Mouse (Mus musculus) kidney, postnatal 0 days (tissue): ENCODE data around the gene Zswim9. TPM values are rescaled to one million over a fixed set of nuclear protein-coding genes. Genes with fewer than 3 reads are reported as not detected.
A peak's percentile ranks its signal among the peaks of the same experiment; 100 is the strongest.

ENCODE experiments used
- ATAC-seq: fragments of 200-750 bp; cut with Nextera tagmentation; replicated peaks from 2 replicates; pipeline ENCODE4 v1.8.0; 2017; ENCODE audit warnings: low read depth, moderate number of reproducible peaks, moderate TSS enrichment, moderate library complexity; ENCODE audit not compliant: low FRiP score
- DNase-seq: peaks from one replicate; pipeline ENCODE4 v3.0.0-alpha.2; 2016; ENCODE audit warnings: low spot score
- H3K27ac ChIP-seq: fragments of 300-500 bp; sonication (generic); 2 replicates; pipeline ENCODE4 v1.5.1; 2014; ENCODE audit warnings: mild to moderate bottlenecking
- H3K27me3 ChIP-seq: fragments of 300-500 bp; sonication (generic); 2 replicates; pipeline ENCODE4 v1.6.1; 2014; ENCODE audit warnings: low read length, mixed read lengths; ENCODE audit not compliant: insufficient read depth
- H3K36me3 ChIP-seq: fragments of 300-500 bp; sonication (generic); 2 replicates; pipeline ENCODE4 v1.6.1; 2014; ENCODE audit warnings: low read length, mixed read lengths; ENCODE audit not compliant: insufficient read depth
- H3K4me1 ChIP-seq: fragments of 300-500 bp; sonication (generic); replicated peaks from 2 replicates; pipeline ENCODE4 v1.6.1; 2014; ENCODE audit warnings: antibody characterized with exemption, low read length, mixed read lengths; ENCODE audit not compliant: insufficient read depth
- H3K4me2 ChIP-seq: fragments of 300-500 bp; sonication (generic); 2 replicates; pipeline ENCODE4 v1.6.1; 2014; ENCODE audit warnings: mild to moderate bottlenecking, low read length, moderate library complexity, mixed read lengths
- H3K4me3 ChIP-seq: fragments of 300-500 bp; sonication (generic); replicated peaks from 2 replicates; pipeline ENCODE4 v1.5.1; 2014; ENCODE audit warnings: low read depth, low read length
- H3K9ac ChIP-seq: fragments of 300-500 bp; sonication (generic); 2 replicates; pipeline ENCODE4 v1.6.1; 2014; ENCODE audit warnings: low read depth, low read length
- H3K9me3 ChIP-seq: fragments of 300-500 bp; sonication (generic); replicated peaks from 2 replicates; pipeline ENCODE4 v1.6.1; 2016; ENCODE audit warnings: low read length, inconsistent platforms, mixed read lengths
- CTCF ChIP-seq: IDR thresholded peaks from 2 replicates; pipeline ENCODE4 v1.5.1; 2016; ENCODE audit warnings: antibody characterized with exemption, low read depth, mild to moderate bottlenecking, moderate library complexity
- WGBS: fragments of 180-500 bp; shearing (Covaris S2); extraction: QIAGEN DNeasy Blood & Tissue Kit; methylation state at CpG from one replicate; pipeline ENCODE4 v1.1.7; 2014; 5-methylcytosine and 5-hydroxymethylcytosine counted together
- polyA plus RNA-seq: library from polyadenylated mRNA; unstranded; fragments of >200 nt; fragmentation: Nextera tagmentation; extraction: Ambion mirVana; gene quantifications from 2 replicates; pipeline ENCODE4 v1.2.1, GENCODE M21; 2015

The Zswim9 gene
- polyA plus RNA-seq = 5.0 and 5.1 TPM in 2 replicates

- WGBS = under 1% methylated on average over 39 of the region's 39 CpGs
- DNase-seq = peak; percentile 96
These were observed at the start of gene Zswim9 for GRCm38 (mm10) chr7:13278308-13278891. Zswim9 (minus strand) TSS chr7:13278721.

GRCm38 (mm10) chr7:13324316-13324715, 45.8 kb upstream of the Zswim9 start, which contains the start of gene Pla2g4c:
Pla2g4c (plus strand) TSS chr7:13324655.
- H3K36me3 ChIP-seq = no peaks in the 10 kb centered on the region
- TF ChIP-seq CTCF = no peak
- no peaks in the 10 kb centered on the region for H3K27me3 ChIP-seq
- H3K9me3 ChIP-seq = no peaks in the 10 kb centered on the region
- H3K27ac ChIP-seq = no peak within 1 kb of the TSS
- no peak within 1 kb of the TSS for H3K9ac ChIP-seq
- H3K4me2 ChIP-seq = no peak within 1 kb of the TSS
- 89% methylated on average over 2 of the region's 2 CpGs for WGBS
- no peak for DNase-seq
- ATAC-seq = no peak
- H3K4me3 ChIP-seq = no peak within 1 kb of the TSS
- no peaks in the 10 kb centered on the region for H3K4me1 ChIP-seq

More at GRCm38 (mm10) chr7:13278308-13278891, at the start of gene Zswim9:
- Histone ChIP-seq H3K36me3 (0 out of 2 replicates have a peak, but pooled peaks cover 12% of the 10 kb centered on the region), H3K9ac (peak within 1 kb of the TSS; percentile 72), H3K4me3 (peak within 1 kb of the TSS; percentile 62), H3K9me3 (no peaks in the 10 kb centered on the region), H3K27me3 (no peaks in the 10 kb centered on the region), H3K4me2 (peak within 1 kb of the TSS; percentile 58), H3K4me1 (no peaks in the 10 kb centered on the region), H3K27ac (peak within 1 kb of the TSS; percentile 77)
- peak; percentile 99 for ATAC-seq
- TF ChIP-seq CTCF = peak; percentile 27; the same call in 1 of the 2 replicates

- ATAC-seq = no peak
- 85% methylated on average over 3 of the region's 3 CpGs for WGBS
- DNase-seq = no peak
- Histone ChIP-seq H3K36me3 (no peaks in the 10 kb centered on the region), H3K4me2 (no peak overlapping the region), H3K27me3 (no peaks in the 10 kb centered on the region), H3K4me1 (no peaks in the 10 kb centered on the region), H3K4me3 (no peak overlapping the region), H3K9me3 (no peaks in the 10 kb centered on the region), H3K9ac (no peak overlapping the region), H3K27ac (no peak overlapping the region)
- TF ChIP-seq CTCF = no peak
These were observed 42.9 kb upstream of the Zswim9 start for GRCm38 (mm10) chr7:13321424-13321823.

- no peak for DNase-seq
- H3K4me1 ChIP-seq = no peaks in the 10 kb centered on the region
- WGBS = 76% methylated on average over 5 of the region's 5 CpGs
- no peak for TF ChIP-seq CTCF
- no peak overlapping the region for H3K4me3 ChIP-seq
- H3K27ac ChIP-seq = no peak overlapping the region
- H3K4me2 ChIP-seq = no peak overlapping the region
- H3K9me3 ChIP-seq = no peaks in the 10 kb centered on the region
- H3K9ac ChIP-seq = no peak overlapping the region
- H3K36me3 ChIP-seq = peaks cover 4% of the 10 kb centered on the region; the same call in 1 of the 2 replicates
- ATAC-seq = no peak
- H3K27me3 ChIP-seq = no peaks in the 10 kb centered on the region
These were observed 35.6 kb upstream of the Zswim9 start for GRCm38 (mm10) chr7:13314095-13314597.

- H3K27ac ChIP-seq = no peak overlapping the region
- no peaks in the 10 kb centered on the region for H3K4me1 ChIP-seq
- H3K27me3 ChIP-seq = no peaks in the 10 kb centered on the region
- 97% methylated on average over 4 of the region's 4 CpGs for WGBS
- TF ChIP-seq CTCF = no peak
- no peaks in the 10 kb centered on the region for H3K9me3 ChIP-seq
- peaks cover 12% of the 10 kb centered on the region for H3K36me3 ChIP-seq
- no peak overlapping the region for H3K9ac ChIP-seq
- no peak overlapping the region for H3K4me3 ChIP-seq
- H3K4me2 ChIP-seq = no peak overlapping the region
- no peak for DNase-seq
- ATAC-seq = no peak
These were observed 32.9 kb upstream of the Zswim9 start for GRCm38 (mm10) chr7:13311401-13311800.

- H3K27me3 ChIP-seq = no peaks in the 10 kb centered on the region
- no peak overlapping the region for H3K27ac ChIP-seq
- no peak overlapping the region for H3K4me2 ChIP-seq
- DNase-seq (no peak), ATAC-seq (no peak)
- H3K36me3 ChIP-seq = peaks cover 18% of the 10 kb centered on the region
- WGBS = 94% methylated on average over 6 of the region's 6 CpGs
- no peak overlapping the region for H3K4me3 ChIP-seq
- H3K9ac ChIP-seq = no peak overlapping the region
- H3K9me3 ChIP-seq = no peaks in the 10 kb centered on the region
- no peaks in the 10 kb centered on the region for H3K4me1 ChIP-seq
- TF ChIP-seq CTCF = no peak
These were observed 32.1 kb upstream of the Zswim9 start for GRCm38 (mm10) chr7:13310493-13311199.
